Mouse (Mus musculus) right cerebral cortex, postnatal 36 days (tissue): ENCODE data around the gene Gm10944.
A peak's percentile ranks its signal among the peaks of the same experiment; 100 is the strongest.

Source experiments
- DNase-seq, 2 experiments: peaks; one replicate each; pipeline ENCODE4 v3.0.0; 2022; ENCODE audit warnings: low spot score in 2 of 2, mixed read lengths in 1 of 2

The Gm10944 gene

DNA sequence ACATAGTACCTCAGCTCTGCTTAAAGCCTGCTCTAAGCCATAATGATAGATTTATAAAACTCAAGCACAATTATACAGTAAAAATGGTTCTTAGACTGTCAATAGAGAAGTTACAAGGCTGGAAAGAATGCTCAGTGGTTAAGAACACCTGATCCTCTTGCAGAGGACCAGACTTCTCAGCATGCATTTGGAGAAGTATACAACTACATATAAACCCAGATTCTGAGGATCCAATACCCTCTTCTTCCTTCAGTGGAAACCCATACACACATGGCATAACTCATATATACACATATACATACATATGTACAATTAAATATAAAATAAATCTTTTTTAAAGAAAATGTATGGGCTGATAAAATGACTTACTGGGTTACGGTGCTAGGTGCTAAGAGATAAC is at the start of gene Gm10944:
Gene Gm10944, plus strand, starts transcription at position 301 of the 400 bp plus-strand sequence.
- no peak for DNase-seq

GRCm38 (mm10) chr10:10655991-10656390 is 25.2 kb upstream of the Gm10944 start:
- DNase-seq, result no peak

DNA sequence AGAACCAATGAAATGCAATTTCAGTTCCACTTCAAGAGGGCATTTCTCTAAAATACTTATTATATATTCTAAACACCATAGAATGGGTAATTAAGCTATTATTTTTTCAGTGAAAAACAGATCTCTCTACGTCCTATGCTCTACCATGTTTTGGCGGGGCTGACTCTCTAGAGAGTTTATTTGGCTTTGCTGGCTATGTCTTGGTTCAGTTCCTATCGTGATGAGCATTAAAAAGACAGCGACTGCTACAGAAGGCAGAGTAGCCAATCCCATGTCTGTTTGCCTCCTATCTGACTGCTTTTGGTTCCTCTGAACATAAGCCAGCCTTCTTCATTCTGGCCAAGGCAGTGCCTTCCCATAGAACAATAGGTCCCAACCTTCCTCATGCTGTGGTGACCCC is 24.5 kb upstream of the Gm10944 start:
- DNase-seq, result no peak

- no peak for DNase-seq
Observed at GRCm38 (mm10) chr10:10659161-10659560, 22.0 kb upstream of the Gm10944 start.

GRCm38 (mm10) chr10:10659976-10660375 is 21.2 kb upstream of the Gm10944 start:
- DNase-seq, result no peak

- peak; percentile 60 to 64 for DNase-seq
Observed at GRCm38 (mm10) chr10:10688907-10689667, 7.9 kb downstream of the Gm10944 start.

DNA sequence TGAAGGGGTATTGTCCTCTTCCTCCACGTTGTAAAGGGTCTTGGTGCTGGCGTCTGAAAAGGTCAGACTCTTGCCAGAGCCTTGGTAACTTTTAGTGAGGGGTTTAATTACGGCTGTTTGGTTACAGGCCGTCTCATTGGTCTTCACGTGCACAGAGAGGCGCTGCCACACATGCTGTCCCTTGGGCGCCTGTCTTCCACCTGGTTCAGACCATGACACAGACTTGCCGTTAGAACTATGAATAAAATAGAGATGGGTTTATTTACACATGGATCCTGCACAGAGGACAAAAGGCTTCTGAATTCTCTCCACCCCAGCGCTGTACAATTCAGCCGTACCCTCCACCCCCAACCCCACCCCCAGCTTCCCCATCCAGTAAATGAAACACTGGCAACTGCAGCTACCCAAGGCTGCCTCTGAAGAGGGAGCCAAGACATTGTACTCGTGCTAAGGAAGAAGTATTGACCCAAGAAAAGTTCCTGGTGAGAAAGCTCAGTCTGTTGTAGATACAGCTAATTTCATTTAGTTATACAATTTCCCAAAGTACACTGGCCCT is 8.6 kb downstream of the Gm10944 start:
- DNase-seq, result no peak

- DNase-seq, result peak; percentile 10 to 43
Observed at GRCm38 (mm10) chr10:10697497-10697896, 16.3 kb downstream of the Gm10944 start.

GRCm38 (mm10) chr10:10700903-10701302 is 19.8 kb downstream of the Gm10944 start:
- no peak for DNase-seq

GRCm38 (mm10) chr10:10701326-10701725 is 20.2 kb downstream of the Gm10944 start:
- no peak for DNase-seq

DNA sequence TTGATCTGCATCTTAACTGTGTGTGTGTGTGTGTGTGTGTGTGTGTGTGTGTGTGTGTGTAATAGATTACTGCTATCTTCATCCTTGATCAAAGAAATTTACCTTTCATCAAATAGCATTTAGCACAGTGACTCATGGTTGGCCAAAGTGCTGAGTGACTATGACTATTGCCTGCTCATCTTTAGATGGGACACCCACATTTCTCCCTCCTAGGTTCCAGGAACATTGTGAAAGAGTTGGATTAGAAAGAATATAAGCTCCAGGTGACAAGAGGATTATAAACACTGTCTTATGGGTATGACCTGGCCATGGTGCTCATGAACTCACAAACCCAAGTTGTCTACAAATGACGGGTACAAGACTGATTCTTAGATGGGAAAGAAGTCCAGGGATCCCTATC is 26.9 kb downstream of the Gm10944 start:
- no peak for DNase-seq

- DNase-seq, result no peak
Observed at GRCm38 (mm10) chr10:10710359-10710758, 29.2 kb downstream of the Gm10944 start.

GRCm38 (mm10) chr10:10710837-10711236 is 29.7 kb downstream of the Gm10944 start:
- DNase-seq, result no peak

DNA sequence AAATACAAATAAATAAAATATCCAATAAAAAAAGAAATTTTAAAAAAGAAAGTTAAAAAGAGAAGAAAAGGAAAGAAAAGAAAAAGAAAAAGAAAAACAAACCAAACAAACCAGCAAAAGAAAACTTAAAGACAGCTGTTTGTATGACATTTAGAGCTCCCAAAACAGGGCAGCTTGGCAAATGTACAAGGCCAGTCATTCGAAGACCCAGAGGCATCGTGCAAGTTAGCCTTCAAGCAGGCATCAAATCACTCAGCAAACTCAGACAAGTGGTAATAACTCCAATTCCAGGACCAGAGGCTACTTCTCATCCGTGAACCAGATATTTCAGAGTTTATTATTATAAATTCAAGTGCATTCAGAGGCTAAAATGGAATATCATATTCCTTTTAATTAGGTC is 45.4 kb downstream of the Gm10944 start:
- no peak for DNase-seq
